Mouse (Mus musculus): Measurements from ENCODE around the gene Lcp2. TPM values are rescaled to one million over a fixed set of nuclear protein-coding genes. Genes with fewer than 3 reads are reported as not detected.

The Lcp2 gene
- polyA plus RNA-seq (2015; fragmentation: Nextera tagmentation; extraction: Ambion mirVana): 1.9 and 2.3 TPM in 2 replicates

DNA sequence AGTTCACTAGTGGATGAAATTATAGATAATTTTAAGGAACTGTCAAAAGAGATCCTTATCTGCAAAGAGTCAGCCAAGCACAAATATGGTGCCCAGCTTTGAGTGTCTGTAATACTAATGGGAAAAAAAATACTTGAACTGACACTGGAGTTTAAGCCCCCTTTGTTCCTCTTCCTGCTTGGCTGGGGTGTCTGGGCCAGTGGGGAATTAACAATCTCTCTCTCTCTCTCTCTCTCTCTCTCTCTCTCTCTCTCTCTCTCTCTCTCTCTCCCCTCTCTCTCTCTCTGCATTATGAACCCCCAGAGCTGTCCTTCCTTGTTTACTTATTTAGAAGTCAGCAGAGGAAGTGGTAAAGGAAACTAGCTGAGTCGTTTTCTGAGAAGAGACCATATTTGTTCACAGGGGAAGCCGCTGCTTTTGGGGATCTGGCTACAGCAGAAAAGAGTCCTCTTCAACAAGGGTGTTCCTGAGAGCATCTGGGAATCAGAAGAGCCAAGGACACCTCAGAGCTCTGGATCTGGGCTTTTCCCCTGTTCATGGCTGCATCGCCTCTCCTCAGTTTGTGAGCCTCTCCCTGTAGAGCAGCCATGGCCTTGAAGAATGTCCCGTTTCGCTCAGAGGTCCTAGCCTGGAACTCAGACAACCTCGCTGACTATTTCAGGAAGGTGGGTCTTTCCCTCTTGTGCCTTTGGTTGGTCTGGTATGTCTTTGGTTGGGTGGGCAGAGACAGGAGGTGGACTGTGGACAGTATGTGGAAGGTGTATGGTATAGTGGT, at the start of gene Lcp2:
Lcp2 (plus strand) TSS at position 154 of the 775 bp plus-strand sequence.
- Histone ChIP-seq H3K27ac (no peak within 1 kb of the TSS), H3K4me1 (no peaks in the 10 kb centered on the region), H3K4me3 (no peak within 1 kb of the TSS), H3K9me3 (no peaks in the 10 kb centered on the region), H3K4me2 (replicated peaks) (no peak within 1 kb of the TSS), H3K27me3 (no peaks in the 10 kb centered on the region), H3K9ac (no peak within 1 kb of the TSS), H3K36me3 (no peaks in the 10 kb centered on the region)
- WGBS: 83% methylated on average over 6 of the region's 6 CpGs
- no peak for ATAC-seq (ENCODE audit: low FRiP score, low read depth)

DNA sequence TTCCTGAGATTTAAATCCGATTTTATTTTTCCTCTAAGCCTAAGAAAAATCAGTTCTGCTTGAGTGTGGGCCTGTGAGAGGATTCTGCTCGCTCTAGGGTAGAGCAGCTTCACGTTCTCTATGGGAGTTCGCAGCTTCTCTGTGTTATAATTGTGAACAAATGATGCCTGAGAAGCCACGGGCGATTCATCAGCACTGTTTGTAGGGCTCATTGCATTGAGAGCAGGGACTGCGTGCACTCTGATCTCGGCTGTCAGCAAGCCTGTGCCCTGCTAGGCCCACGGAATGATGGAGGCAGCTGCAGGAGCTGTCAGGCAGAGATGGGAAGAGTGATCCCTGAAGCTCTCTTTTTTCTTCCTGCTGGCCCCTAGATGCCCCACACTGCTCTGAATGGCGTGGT, 48.5 kb upstream of the Lcp2 start:
- H3K27ac ChIP-seq: no peak overlapping the region
- no peak overlapping the region for H3K4me2 ChIP-seq (replicated peaks)
- no peak overlapping the region for H3K9ac ChIP-seq
- H3K4me3 ChIP-seq: no peak overlapping the region
- ATAC-seq (ENCODE audit: low FRiP score, low read depth): no peak
- no peaks in the 10 kb centered on the region for H3K36me3 ChIP-seq
- no peaks in the 10 kb centered on the region for H3K9me3 ChIP-seq
- 58% methylated on average over 10 of the region's 10 CpGs for WGBS
- peaks cover 3% of the 10 kb centered on the region for H3K4me1 ChIP-seq
- H3K27me3 ChIP-seq: peaks cover 15% of the 10 kb centered on the region

DNA sequence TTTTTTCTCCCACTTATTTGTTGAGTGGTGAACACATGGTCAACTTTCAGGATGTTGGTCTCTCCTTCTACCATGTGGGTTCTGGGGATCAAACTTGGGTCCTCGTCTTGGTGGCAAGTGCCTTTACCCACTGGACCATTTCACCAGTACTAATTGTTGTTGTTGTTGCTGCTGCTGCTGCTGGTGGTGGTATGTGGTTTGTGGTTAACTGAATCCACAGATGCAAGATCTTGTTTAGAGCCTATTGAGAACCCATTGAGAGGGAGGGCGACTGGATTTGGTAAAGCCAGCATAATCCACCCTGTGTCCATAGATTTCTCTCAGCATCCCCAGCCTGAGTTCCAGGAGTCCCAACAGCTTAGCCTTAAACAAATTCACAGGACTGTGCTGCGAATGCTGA, 46.3 kb upstream of the Lcp2 start:
- 78% methylated on average over 3 of the region's 3 CpGs for WGBS
- ATAC-seq (ENCODE audit: low FRiP score, low read depth): no peak
- no peaks in the 10 kb centered on the region for H3K4me1 ChIP-seq

DNA sequence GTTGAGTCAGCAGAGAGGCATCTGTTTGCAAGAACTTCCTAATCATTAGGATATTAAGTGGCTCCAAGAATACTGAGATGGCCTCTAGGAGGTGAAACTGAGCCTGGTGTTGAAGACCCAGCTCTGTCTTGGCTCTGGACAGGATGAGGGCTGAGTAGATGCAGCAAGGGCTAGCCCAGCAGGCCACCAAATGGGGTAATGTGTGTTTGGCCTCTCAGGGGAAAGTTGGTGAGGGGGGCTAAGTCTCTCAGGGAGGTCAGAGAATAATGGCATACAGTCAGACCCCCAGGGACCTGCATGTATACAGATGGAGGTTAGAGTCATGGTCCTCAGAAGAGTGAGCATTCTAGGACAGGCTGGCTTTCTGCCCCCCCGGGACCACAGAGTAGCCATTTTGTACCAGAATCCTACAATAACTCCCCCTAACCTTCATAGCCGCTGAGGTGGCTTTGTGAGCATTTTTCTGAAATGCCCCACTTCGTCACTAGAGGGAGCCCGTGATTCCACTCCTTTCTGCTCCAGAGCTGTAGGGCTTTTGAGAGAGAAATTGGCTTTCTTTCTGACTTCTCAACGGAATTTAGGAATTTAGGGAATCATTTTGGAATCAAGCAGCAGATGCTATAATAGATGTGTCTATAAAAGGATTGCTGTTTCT, 44.7 kb upstream of the Lcp2 start:
- 14% methylated on average over 5 of the region's 5 CpGs for WGBS
- Histone ChIP-seq H3K27ac (no peak overlapping the region), H3K4me2 (replicated peaks) (no peak overlapping the region), H3K27me3 (no peaks in the 10 kb centered on the region), H3K36me3 (no peaks in the 10 kb centered on the region), H3K9me3 (no peaks in the 10 kb centered on the region), H3K9ac (no peak overlapping the region), H3K4me3 (no peak overlapping the region), H3K4me1 (no peaks in the 10 kb centered on the region)
- no peak for ATAC-seq (ENCODE audit: low FRiP score, low read depth)

More for the DNA sequence above, 46.3 kb upstream of the Lcp2 start:
- H3K9ac ChIP-seq: no peak overlapping the region
- no peak overlapping the region for H3K4me3 ChIP-seq
- H3K9me3 ChIP-seq: no peaks in the 10 kb centered on the region
- H3K4me2 ChIP-seq (replicated peaks): no peak overlapping the region
- H3K27ac ChIP-seq: no peak overlapping the region
- no peaks in the 10 kb centered on the region for H3K36me3 ChIP-seq
- H3K27me3 ChIP-seq: no peaks in the 10 kb centered on the region

DNA sequence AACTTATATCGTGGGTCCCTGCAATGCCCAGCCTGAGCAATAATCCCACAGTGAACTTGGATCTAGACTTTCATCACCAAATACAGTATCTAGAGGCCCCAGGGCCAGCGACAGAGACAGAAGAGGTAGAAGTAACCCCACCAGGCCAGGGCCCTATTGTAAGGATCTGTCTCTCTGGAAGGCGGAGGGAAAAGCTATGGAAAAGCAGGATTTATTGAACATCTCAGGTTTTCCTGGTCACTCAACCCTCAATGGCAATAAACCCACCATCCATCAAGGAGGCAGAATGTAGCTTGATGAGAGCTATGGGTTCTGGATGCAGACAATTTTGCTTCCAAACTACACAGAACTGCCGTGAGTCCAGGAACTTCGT, 44.1 kb upstream of the Lcp2 start:
- Histone ChIP-seq H3K4me1 (no peaks in the 10 kb centered on the region), H3K27me3 (no peaks in the 10 kb centered on the region), H3K36me3 (no peaks in the 10 kb centered on the region), H3K27ac (no peak overlapping the region), H3K9me3 (no peaks in the 10 kb centered on the region), H3K4me3 (no peak overlapping the region), H3K9ac (no peak overlapping the region), H3K4me2 (replicated peaks) (no peak overlapping the region)
- no peak for ATAC-seq (ENCODE audit: low FRiP score, low read depth)
- 74% methylated on average over 5 of the region's 5 CpGs for WGBS

DNA sequence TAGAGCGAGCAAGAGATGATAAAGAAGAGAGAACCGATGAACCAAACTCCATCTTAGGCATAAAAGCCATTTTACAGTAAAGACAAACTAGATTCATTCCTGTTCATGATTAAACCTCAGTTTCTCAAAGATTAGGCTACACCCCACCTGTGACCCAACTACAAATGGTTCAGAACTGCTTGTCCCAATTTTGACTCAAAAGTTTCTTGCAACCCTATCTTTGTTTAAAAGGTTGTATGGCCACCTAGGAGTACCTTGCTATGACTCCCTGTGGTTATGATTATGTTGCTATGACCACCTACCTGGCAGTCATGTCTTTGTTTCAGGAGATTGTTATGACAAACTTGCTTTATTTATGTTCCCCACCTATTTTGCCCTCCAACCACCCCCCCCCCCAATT, 39.1 kb upstream of the Lcp2 start:
- Histone ChIP-seq H3K27me3 (no peaks in the 10 kb centered on the region), H3K4me2 (replicated peaks) (no peak overlapping the region), H3K9me3 (no peaks in the 10 kb centered on the region), H3K4me3 (no peak overlapping the region), H3K9ac (no peak overlapping the region), H3K27ac (no peak overlapping the region), H3K4me1 (peaks cover 8% of the 10 kb centered on the region), H3K36me3 (no peaks in the 10 kb centered on the region)
- WGBS: 97% methylated on average over 2 of the region's 2 CpGs
- no peak for ATAC-seq (ENCODE audit: low FRiP score, low read depth)

DNA sequence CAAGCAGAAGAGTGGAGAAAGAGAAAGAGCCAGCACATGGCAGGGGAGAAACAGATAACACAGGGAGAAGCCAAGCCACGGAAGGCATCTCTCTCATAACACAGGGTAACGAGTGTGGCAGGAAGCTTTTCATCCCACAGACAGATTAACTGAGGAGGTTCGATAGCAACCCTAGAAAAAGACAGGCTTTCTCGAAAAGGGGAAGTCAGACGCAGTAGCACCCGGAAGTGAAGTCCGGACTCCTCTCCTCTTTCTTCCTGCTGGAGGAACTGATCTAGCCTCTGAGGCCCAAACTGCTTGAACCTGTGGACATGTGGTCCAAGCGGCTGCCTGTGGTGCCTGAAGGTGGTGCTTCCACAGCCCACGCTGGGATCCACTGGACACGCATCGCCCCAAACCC, 38.5 kb upstream of the Lcp2 start:
- no peaks in the 10 kb centered on the region for H3K27me3 ChIP-seq
- H3K9ac ChIP-seq: no peak overlapping the region
- ATAC-seq (ENCODE audit: low FRiP score, low read depth): no peak
- 86% methylated on average over 11 of the region's 11 CpGs for WGBS
- no peak overlapping the region for H3K27ac ChIP-seq
- H3K9me3 ChIP-seq: no peaks in the 10 kb centered on the region
- H3K4me1 ChIP-seq: peaks cover 8% of the 10 kb centered on the region
- H3K4me2 ChIP-seq (replicated peaks): no peak overlapping the region
- no peak overlapping the region for H3K4me3 ChIP-seq
- H3K36me3 ChIP-seq: no peaks in the 10 kb centered on the region

DNA sequence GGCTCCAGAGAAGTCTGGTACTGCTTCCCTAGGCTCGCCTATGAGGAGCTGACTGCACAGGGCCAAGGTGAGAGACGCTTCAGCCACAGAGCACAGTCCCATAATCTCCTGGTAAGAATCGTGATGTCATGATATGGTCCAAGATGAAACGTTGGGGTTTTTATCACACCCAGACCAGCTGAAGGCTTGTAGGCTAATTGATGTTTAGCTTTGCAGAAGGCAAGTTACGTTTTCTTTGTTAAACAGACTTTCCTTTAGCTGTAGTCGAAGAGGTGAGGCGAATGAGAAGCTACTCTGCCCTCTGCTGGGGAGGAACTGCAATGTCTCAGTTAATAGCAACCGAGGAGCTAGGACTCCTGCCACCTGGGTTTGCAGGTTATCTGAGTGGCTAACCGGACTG, 38.0 kb upstream of the Lcp2 start:
- ATAC-seq (ENCODE audit: low FRiP score, low read depth): peak; percentile 38; the same call in 1 of the 2 replicates
- Histone ChIP-seq H3K4me2 (replicated peaks) (no peak overlapping the region), H3K4me3 (no peak overlapping the region), H3K36me3 (no peaks in the 10 kb centered on the region), H3K27me3 (no peaks in the 10 kb centered on the region), H3K27ac (no peak overlapping the region), H3K4me1 (peaks cover 8% of the 10 kb centered on the region), H3K9me3 (no peaks in the 10 kb centered on the region), H3K9ac (no peak overlapping the region)
- WGBS: 38% methylated on average over 9 of the region's 9 CpGs

DNA sequence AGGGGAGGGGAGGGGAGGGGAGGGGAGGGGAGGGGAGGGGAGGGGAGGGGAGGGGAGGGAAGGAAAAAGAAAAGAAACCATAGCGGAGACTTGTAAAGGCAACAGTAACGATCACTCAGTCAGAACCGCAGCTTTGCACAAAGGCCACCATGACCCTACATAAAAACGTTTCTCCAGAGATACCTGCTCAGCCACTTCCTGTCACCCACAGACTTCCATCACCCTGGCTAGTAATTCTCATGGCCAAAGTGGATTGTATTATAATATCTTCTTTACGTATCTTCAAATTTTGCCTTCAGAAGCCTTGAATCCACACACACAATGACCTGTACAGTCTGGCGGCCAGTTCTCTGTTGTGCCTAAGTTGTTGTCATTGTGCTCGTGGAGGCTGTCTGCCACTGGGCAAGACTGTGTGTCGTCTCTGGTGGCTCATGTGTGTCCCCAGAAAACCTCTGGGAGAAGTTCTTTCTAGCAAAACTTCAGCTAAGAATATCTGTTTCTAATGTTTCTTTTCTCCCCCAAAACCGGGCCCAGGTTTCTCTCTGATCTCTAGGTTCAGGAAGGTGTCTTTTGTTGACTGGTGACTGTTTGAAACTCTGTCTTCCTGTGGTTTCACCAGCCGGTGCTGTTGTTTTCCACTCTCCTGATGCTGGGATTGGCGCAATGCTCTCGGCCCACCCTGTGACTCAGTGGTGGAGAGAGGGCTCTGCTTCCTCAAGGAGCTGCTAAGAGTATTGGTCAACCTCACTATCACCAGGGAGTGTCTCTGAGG, 37.2 kb upstream of the Lcp2 start:
- WGBS: 82% methylated on average over 12 of the region's 12 CpGs
- Histone ChIP-seq H3K9ac (no peak overlapping the region), H3K36me3 (no peaks in the 10 kb centered on the region), H3K27ac (no peak overlapping the region), H3K27me3 (no peaks in the 10 kb centered on the region), H3K4me2 (replicated peaks) (no peak overlapping the region), H3K9me3 (no peaks in the 10 kb centered on the region), H3K4me1 (peaks cover 8% of the 10 kb centered on the region), H3K4me3 (no peak overlapping the region)
- ATAC-seq (ENCODE audit: low FRiP score, low read depth): no peak

DNA sequence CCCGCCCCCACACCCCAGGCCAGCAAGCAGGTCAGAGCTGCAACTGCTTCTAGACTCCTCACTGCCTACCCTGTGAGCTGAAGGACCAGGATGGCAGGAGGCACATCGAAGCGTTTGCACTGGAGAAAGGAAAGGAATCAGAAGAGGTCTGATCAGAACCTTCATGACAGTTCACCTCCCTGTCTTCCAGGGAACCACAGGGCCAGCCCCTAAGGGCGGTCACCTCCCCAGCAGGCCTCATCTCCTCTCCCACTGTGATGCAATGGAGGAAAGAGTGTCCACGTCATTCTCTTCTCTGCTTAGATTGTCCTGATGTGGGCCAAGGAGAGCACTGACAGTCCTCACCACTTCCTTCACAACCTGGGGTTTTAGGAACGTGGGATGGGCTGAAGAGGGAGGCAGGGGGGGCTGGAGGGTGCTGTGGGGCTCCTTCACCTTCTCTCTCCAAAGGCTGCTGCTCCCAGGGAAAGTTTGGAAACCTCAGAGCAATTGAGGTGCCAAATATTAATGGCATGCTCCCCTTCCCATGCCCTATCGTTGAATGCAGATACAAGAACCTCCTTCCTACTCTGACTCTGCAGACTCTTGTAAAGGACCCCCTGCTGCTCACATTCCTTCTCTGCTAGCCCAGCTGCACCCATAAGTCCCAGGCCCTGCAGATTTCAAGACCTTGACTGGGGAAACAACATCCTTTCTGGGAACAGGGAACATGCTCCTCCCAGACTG, 36.4 kb upstream of the Lcp2 start:
- no peak overlapping the region for H3K9ac ChIP-seq
- H3K27ac ChIP-seq: peak overlapping the region; percentile 44; the same call in 1 of the 2 replicates
- peak; percentile 25 for ATAC-seq (ENCODE audit: low FRiP score, low read depth)

DNA sequence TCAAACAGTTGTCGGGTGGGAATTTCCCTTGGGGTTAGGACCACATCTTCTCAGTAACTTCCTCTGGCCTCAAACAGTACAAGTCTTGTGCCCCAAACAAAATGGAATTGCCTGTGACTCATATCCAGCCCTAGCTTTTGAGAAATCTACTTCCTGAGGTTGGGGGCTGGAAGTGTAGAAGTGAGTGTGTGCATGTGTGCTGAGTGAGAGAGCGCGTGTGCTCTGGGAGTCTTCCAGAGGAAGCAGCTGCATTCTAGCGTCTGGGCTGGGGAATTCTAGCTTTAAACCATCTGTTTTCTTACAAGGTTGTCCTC, 35.9 kb upstream of the Lcp2 start:
- Histone ChIP-seq H3K36me3 (no peaks in the 10 kb centered on the region), H3K9ac (no peak overlapping the region), H3K4me2 (replicated peaks) (no peak overlapping the region), H3K4me3 (no peak overlapping the region), H3K4me1 (peaks cover 8% of the 10 kb centered on the region), H3K27me3 (no peaks in the 10 kb centered on the region), H3K9me3 (no peaks in the 10 kb centered on the region), H3K27ac (peak overlapping the region; percentile 44; the same call in 1 of the 2 replicates)
- ATAC-seq (ENCODE audit: low FRiP score, low read depth): peak; percentile 68
- 46% methylated on average over 4 of the region's 4 CpGs for WGBS

More for the DNA sequence above, 36.4 kb upstream of the Lcp2 start:
- Histone ChIP-seq H3K36me3 (no peaks in the 10 kb centered on the region), H3K4me1 (peaks cover 8% of the 10 kb centered on the region), H3K27me3 (no peaks in the 10 kb centered on the region), H3K9me3 (no peaks in the 10 kb centered on the region), H3K4me3 (no peak overlapping the region), H3K4me2 (replicated peaks) (no peak overlapping the region)
- 67% methylated on average over 7 of the region's 7 CpGs for WGBS

Measured in limb, embryonic 13.5 days (tissue).